Mouse (Mus musculus): ENCODE measurements around the gene Dolk. TPM values are rescaled to one million over a fixed set of nuclear protein-coding genes. Genes with fewer than 3 reads are reported as not detected.

The Dolk gene
- polyA plus RNA-seq, 1 experiment, result not detected

- Histone ChIP-seq H3K4me1 (ENCODE audit: control insufficient read depth, insufficient read depth, low read length) (peaks cover 20% of the 10 kb centered on the region), H3K27ac (ENCODE audit: insufficient read depth, low read depth, low read length) (peak overlapping the region; percentile 51), H3K4me3 (ENCODE audit: insufficient read depth, low read depth, low read length) (no peak overlapping the region)
- TF ChIP-seq CTCF (IDR thresholded peaks at IDR 0.05; ENCODE audit: insufficient read depth, low read depth, low read length) (no peak), POLR2A (IDR thresholded peaks at IDR 0.05; ENCODE audit: insufficient read depth, low read depth, low read length) (no peak)
- 51% methylated on average over 7 of the region's 7 CpGs for WGBS
Measured at GRCm38 (mm10) chr2:30264671-30265519, 21.2 kb downstream of the Dolk start.

GRCm38 (mm10) chr2:30263811-30264210 is 22.3 kb downstream of the Dolk start:
- H3K27ac ChIP-seq (ENCODE audit: insufficient read depth, low read depth, low read length), result 0 out of 2 replicates have a peak overlapping the region, but pooled peaks have one; percentile 1
- TF ChIP-seq CTCF (IDR thresholded peaks at IDR 0.05; ENCODE audit: insufficient read depth, low read depth, low read length) (no peak), POLR2A (IDR thresholded peaks at IDR 0.05; ENCODE audit: insufficient read depth, low read depth, low read length) (no peak)
- H3K4me3 ChIP-seq (ENCODE audit: insufficient read depth, low read depth, low read length), result no peak overlapping the region
- WGBS, result 86% methylated on average over 6 of the region's 6 CpGs
- peaks cover 23% of the 10 kb centered on the region for H3K4me1 ChIP-seq (ENCODE audit: control insufficient read depth, insufficient read depth, low read length)

DNA sequence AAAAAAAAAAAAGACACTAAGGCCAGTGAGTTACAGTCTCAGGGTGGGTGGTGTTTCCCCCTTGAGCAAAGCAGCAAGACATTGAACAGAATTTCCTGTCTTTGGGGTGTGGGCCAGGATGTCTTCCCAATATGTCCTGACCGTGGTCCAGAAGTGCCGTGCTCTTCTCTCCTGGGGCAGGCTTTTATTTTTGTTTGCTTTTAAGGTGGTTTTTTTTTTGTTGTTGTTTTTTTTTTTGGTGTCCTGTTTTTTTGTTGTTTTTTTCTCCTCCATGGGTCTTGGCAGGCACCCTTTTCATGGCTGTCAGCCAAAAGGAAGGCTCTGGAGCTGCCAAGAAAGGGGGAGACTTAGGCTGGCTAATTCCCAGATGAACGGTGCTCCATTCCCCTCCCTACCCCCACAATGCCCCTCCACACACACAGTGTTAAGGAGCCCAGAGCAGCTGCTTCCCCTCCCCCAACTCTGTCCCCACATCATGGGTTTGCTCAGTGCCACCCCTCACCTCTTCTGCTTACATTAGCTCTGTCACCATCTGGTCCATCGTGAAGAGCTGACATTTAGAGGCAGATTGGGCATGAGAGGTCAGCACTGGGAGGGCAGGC is 23.2 kb downstream of the Dolk start:
- Histone ChIP-seq H3K27ac (ENCODE audit: insufficient read depth, low read depth, low read length) (peak overlapping the region; percentile 30; the same call in 1 of the 2 replicates), H3K4me1 (ENCODE audit: control insufficient read depth, insufficient read depth, low read length) (peaks cover 31% of the 10 kb centered on the region), H3K4me3 (ENCODE audit: insufficient read depth, low read depth, low read length) (no peak overlapping the region)
- TF ChIP-seq CTCF (IDR thresholded peaks at IDR 0.05; ENCODE audit: insufficient read depth, low read depth, low read length), result no peak
- no peak for TF ChIP-seq POLR2A (IDR thresholded peaks at IDR 0.05; ENCODE audit: insufficient read depth, low read depth, low read length)
- 20% methylated on average over 4 of the region's 4 CpGs for WGBS

DNA sequence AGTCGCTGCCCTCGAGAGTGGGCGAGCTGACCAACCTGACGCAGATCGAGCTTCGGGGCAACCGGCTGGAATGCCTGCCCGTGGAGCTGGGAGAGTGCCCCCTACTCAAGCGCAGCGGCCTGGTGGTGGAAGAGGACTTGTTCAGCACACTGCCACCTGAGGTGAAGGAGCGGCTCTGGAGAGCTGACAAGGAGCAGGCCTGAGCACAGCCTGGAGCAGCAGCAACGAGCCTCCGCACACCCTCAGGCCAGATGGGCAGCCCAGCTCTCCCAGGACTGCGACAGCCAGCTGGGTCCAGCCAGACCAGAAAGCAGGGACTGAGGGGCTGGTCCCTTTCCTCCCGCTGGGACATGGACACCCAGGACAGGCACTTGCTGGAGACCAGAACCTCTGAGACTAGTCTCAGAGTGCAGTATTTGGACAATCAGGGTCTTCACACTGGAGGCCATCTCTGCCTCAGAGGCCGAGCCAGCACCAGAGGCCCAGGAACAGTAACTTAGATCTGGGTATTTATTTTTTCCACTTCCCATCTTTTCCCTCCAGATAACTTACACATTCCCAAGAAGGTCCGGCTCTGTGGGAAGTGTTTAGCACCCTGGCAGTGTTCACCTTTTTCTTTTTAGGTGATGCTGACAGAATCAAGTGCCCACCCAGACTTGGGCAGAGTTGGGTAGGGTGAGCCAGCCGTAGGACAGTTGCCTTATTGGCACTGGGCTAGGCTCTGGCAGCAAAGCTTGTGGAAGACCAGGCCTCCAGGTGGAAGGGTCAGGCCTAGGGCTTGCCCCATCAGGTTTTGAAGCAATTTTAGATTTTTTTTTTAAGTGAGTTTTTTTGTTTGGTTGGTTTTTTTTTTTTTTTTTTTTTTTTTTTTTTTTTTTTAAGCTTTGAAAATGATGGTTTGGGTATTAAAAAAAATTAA is 24.0 kb downstream of the Dolk start:
- no peak for TF ChIP-seq POLR2A (IDR thresholded peaks at IDR 0.05; ENCODE audit: insufficient read depth, low read depth, low read length)
- TF ChIP-seq CTCF (IDR thresholded peaks at IDR 0.05; ENCODE audit: insufficient read depth, low read depth, low read length), result no peak
- H3K4me1 ChIP-seq (ENCODE audit: control insufficient read depth, insufficient read depth, low read length), result peaks cover 37% of the 10 kb centered on the region
- WGBS, result 82% methylated on average over 18 of the region's 18 CpGs
- H3K4me3 ChIP-seq (ENCODE audit: insufficient read depth, low read depth, low read length), result no peak overlapping the region
- no peak overlapping the region for H3K27ac ChIP-seq (ENCODE audit: insufficient read depth, low read depth, low read length)

GRCm38 (mm10) chr2:30261064-30261736 is 24.9 kb downstream of the Dolk start:
- WGBS, result 78% methylated on average over 4 of the region's 4 CpGs
- Histone ChIP-seq H3K4me3 (ENCODE audit: insufficient read depth, low read depth, low read length) (no peak overlapping the region), H3K27ac (ENCODE audit: insufficient read depth, low read depth, low read length) (no peak overlapping the region), H3K4me1 (ENCODE audit: control insufficient read depth, insufficient read depth, low read length) (peaks cover 40% of the 10 kb centered on the region)
- no peak for TF ChIP-seq POLR2A (IDR thresholded peaks at IDR 0.05; ENCODE audit: insufficient read depth, low read depth, low read length)
- TF ChIP-seq CTCF (IDR thresholded peaks at IDR 0.05; ENCODE audit: insufficient read depth, low read depth, low read length), result no peak

DNA sequence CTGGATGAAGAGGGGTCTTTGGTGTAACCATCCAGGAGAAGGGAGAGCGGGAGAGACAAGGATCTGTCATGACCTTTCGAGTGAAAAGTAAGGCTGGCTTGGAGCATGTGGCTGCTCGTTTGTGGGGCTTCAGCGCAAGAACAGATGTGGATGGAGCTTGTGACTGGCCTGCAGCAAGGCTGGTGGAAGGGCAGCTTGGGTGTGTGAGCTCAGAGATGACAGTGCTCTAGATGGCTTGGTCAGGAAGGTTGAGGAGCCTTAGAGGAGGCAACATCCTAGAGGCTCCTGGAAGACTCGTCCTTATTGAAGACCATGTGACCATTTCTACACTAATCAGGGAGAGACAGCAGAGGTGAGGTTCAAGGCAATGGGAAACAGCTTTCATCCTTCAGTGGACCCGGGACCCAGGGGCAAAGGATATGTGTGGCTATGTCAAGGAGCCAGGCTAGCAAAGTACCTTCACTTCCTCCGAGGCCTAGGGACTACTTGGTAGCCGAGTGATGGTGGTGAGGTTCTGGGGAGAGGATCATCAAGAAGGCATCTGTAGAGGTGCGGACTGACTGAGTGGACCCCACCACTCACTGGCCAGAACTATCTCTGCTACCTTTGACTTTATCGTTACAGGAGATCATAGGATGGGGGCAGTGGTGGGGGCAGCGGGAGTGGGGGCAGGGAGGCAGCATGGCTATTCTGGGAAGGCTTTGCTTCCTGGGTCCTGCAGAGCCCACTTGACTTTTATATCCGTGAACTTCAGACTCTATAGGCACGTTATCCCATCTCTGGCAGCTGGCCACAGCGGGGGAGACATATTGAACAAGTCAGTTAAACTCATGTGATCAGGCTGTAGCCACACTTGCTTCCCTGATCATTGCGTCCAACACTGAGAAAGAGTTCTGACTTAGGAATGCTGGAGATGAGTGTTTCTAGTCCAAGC is 26.7 kb downstream of the Dolk start:
- peaks cover 32% of the 10 kb centered on the region for H3K4me1 ChIP-seq (ENCODE audit: control insufficient read depth, insufficient read depth, low read length)
- H3K4me3 ChIP-seq (ENCODE audit: insufficient read depth, low read depth, low read length), result no peak overlapping the region
- WGBS, result 83% methylated on average over 15 of the region's 15 CpGs
- H3K27ac ChIP-seq (ENCODE audit: insufficient read depth, low read depth, low read length), result no peak overlapping the region
- TF ChIP-seq CTCF (IDR thresholded peaks at IDR 0.05; ENCODE audit: insufficient read depth, low read depth, low read length), result no peak
- TF ChIP-seq POLR2A (IDR thresholded peaks at IDR 0.05; ENCODE audit: insufficient read depth, low read depth, low read length), result no peak

DNA sequence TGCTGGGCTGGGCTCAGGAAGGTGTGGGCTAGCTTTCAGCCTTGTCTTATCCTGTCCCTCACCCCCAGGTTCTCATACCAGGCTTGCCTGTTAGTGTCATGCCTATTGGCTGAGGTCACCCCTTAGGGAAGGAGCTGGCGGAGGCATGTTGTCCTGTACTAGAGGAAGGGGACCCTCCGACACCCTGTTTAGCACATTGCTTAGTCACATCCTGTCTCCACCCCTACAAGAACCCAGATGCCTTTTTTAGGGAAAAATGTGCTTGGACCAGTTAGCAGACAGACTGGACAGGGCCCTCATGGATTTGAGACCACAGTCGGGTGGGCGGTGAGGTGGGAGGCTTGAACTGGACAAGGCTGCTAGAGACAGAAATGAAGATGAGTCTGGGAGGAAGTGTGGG is 27.5 kb downstream of the Dolk start:
- WGBS, result 80% methylated on average over 4 of the region's 4 CpGs
- no peak overlapping the region for H3K4me3 ChIP-seq (ENCODE audit: insufficient read depth, low read depth, low read length)
- H3K27ac ChIP-seq (ENCODE audit: insufficient read depth, low read depth, low read length), result no peak overlapping the region
- peaks cover 32% of the 10 kb centered on the region for H3K4me1 ChIP-seq (ENCODE audit: control insufficient read depth, insufficient read depth, low read length)
- no peak for TF ChIP-seq POLR2A (IDR thresholded peaks at IDR 0.05; ENCODE audit: insufficient read depth, low read depth, low read length)
- TF ChIP-seq CTCF (IDR thresholded peaks at IDR 0.05; ENCODE audit: insufficient read depth, low read depth, low read length), result no peak

Measured in olfactory bulb, adult 2 months (tissue).